Mouse (Mus musculus) layer of hippocampus, postnatal 14 days (tissue): ENCODE measurements around the gene Gm128. TPM values are rescaled to one million over a fixed set of nuclear protein-coding genes. Genes with fewer than 3 reads are reported as not detected.

ENCODE experiments used
- DNase-seq, 2 experiments: peaks; one replicate each; pipeline ENCODE4 v3.0.0; 2021 to 2022; ENCODE audit warnings: low spot score in 2 of 2, mixed read lengths in 1 of 2
- total RNA-seq, 2 experiments: library from RNA; stranded (reverse); gene quantifications; 2 replicates each; pipeline ENCODE4 v1.2.3; 2021

Gm128 gene
- total RNA-seq, 2 experiments from 2014 or later = not detected

DNA sequence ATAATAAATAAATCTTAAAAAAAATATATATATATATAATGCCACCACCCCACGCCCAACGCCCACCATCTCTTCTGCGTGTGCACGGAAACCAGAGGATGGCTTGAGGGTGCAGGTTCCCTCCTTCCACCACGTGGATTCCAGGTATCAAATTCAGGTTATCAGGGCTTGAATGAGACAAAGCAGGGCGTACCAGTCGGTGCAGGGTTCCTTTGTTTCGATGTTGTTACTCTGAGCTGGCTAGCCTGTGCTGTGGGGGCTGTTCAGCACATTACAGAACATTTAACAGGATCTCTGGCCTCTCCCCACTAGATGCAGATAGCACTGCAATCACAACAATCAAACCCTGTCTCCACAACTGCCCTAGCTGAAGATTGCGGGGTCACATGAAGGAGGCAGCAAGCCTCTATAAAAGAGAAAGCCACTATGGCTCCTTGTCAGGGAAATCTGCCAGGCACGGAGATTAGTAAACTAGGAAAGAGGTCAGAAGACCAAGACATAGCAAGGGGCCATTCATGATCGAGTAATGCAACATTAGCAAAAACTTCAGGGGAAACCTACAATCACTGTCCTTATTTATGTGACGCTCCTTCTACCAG is 29.5 kb upstream of the Gm128 start:
- no peak for DNase-seq

- DNase-seq = peak in 1 of 2 experiments; percentile 26
Observed at GRCm38 (mm10) chr3:95269789-95270188, 28.4 kb upstream of the Gm128 start.

DNA sequence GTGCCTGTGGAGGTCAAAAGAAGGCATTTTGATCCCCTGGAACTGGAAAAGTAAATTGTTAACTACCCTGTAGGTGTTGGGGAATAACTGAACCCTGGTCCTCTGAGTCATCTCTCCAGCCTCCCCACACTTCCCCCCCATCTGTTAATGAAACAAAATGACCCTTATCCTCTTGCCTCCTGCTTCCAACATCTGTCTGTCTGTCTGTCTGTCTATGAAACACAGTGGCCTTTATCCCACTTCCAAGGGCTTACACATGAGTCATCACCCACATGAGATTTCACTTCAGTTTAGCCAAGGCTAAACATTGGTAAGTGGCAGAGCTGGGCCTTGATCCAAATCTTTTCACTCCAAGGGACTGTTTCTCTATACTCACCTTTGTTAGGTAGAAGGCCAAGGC is 26.5 kb upstream of the Gm128 start:
- DNase-seq = no peak

- no peak for DNase-seq
Observed at GRCm38 (mm10) chr3:95266052-95266451, 24.7 kb upstream of the Gm128 start.

DNA sequence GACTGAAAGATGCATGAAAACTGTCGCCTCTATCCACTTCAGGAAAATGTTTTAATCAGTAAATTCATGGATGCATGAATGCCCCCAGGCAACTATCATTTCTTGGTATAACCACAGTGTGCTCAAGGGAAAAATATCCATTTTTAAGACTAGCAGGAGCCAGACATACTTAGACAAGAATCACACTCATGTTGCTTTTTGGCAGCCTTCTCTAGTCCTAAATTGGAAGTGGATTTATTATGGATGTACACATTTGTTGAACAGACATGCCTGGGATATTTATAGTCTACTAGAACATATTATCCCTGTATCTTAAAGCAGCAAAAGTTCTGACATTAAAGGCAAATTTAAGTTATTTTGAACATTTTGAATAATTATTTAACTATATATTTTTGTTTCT is 23.3 kb upstream of the Gm128 start:
- DNase-seq = no peak

DNA sequence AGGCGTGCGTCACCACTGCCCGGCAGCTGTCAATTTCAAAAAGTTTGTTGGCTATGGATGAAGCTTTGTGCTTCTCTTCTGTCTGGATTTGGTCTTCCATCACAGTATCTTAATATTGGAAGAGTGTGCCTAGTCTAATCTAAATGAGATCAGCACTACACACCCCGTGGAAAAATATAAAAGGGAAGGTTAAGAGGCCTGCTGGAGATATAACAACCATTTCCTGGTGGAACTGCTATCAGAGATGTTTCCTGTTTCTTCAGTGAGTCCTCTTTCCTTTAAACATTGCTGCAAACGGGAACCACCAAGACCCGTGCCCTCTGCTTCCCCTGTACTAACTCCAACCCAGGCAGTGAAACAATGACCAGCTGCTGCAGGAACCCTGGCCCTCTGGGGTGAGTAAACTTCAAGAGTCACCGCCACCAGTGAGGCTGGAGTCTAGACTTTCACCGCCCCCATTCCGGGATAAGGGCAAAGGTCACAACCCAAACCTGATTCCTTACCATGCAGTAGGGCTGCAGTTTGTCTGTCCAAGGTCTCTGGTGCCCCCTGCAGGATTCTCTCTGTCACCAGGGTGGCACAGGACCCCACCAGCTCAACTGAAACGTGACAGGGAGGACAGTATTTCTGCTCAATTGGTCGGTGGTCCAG is 21.8 kb upstream of the Gm128 start:
- DNase-seq = peak; percentile 37 to 60

- no peak for DNase-seq
Observed at GRCm38 (mm10) chr3:95261975-95262374, 20.6 kb upstream of the Gm128 start.

DNA sequence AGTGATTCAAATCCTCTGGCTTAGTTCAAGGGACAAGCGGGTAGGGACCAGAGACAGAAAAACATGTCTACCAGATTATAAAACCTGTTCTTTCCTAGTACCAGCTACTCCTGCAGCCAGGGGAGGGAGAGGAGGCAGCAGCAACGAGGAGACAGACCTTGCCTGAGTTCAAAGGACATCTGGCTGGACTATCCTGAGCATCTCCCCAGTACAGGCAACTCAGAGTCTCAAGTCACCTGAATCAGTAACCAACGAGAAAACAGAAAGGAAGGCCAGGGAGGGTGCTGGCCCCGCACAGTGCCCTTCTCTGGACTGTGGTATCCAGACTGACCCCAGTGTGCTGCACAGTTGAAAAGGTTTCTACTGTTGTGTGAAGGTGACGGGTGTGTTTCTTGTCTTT is 15.5 kb upstream of the Gm128 start:
- no peak for DNase-seq

GRCm38 (mm10) chr3:95250783-95251424 is 9.5 kb upstream of the Gm128 start, which contains the start of gene Bnipl:
TSS of gene Bnipl (minus strand) at chr3:95251193.
- no peak for DNase-seq

- DNase-seq = no peak
Observed at GRCm38 (mm10) chr3:95250361-95250760, 9.0 kb upstream of the Gm128 start.

- DNase-seq = no peak
Observed at GRCm38 (mm10) chr3:95247660-95248336, 6.4 kb upstream of the Gm128 start.

GRCm38 (mm10) chr3:95246465-95247231 is 5.2 kb upstream of the Gm128 start:
- peak in 1 of 2 experiments; percentile 76 for DNase-seq

GRCm38 (mm10) chr3:95243086-95243485 is 1.7 kb upstream of the Gm128 start:
- no peak for DNase-seq

- DNase-seq = no peak
Observed at GRCm38 (mm10) chr3:95240900-95241299, 498 bp downstream of the Gm128 start.

DNA sequence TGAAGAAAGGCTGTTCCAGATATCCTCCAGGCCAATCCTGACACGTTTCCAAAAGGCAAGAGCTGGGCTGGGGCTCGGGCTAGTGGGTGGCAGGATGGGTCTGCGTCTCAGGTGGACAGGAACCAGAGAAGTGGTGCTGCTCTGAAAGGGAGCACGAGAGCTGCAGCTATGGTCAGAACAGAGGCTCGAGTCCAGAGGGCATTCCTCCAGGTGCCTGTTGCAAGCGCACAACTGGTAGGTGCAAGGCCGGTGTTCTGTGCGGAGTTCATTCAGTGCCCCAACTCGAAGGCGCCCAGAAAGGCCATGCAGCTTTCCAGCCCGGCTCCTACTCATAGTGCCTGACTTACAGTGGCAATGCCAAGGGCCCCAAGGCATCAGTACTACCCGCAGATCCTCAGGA is 1.4 kb downstream of the Gm128 start:
- no peak for DNase-seq

- no peak for DNase-seq
Observed at GRCm38 (mm10) chr3:95239022-95239421, 2.4 kb downstream of the Gm128 start.

GRCm38 (mm10) chr3:95237541-95238099 is 3.8 kb downstream of the Gm128 start:
- no peak for DNase-seq

GRCm38 (mm10) chr3:95235386-95236301 is 5.8 kb downstream of the Gm128 start:
- DNase-seq = no peak

DNA sequence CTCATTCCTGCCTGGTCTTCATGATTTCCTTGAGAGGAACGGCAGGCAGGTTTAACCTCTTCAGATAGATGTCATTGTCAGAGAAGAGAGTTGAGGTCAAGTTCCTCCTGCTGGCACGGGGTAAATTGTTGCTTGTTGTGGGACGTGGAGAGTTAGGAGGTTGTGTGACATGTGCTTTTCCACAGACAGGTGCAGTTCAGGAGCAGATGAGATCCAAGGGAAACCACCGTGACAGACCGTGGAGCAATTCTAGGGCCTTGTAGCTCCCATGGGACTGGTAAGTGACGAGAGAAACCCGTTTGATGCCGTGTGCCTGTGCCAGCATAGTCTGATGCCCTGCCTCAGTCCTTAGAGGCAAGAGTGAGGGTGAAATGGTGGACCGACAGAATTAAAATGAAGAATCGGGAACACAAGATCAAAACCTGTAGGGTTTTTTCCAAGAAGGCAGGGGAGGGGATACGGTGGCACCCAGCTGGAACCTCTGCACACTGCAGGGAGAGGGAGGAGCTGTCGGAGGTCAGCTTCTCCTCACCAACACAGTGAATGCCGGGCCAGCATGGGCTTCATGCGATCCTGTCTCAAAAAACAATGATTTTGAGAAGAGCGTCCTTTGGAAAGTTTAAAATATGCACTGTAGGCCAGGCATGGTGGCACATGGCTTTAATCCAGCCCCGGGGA is 8.0 kb downstream of the Gm128 start:
- DNase-seq = no peak
